Mouse (Mus musculus): Measurements from ENCODE around the gene Tctex1d2. TPM values are rescaled to one million over a fixed set of nuclear protein-coding genes. Genes with fewer than 3 reads are reported as not detected.

Gene Tctex1d2
- total and polyA plus RNA-seq, 3 experiments = 13.0 to 239 (median 23.7) TPM

GRCm38 (mm10) chr16:32469404-32470105 lies 50.1 kb downstream of the Tctex1d2 start:
- peaks cover 9 to 13% of the 10 kb centered on the region in 2 experiments for H3K4me1 ChIP-seq (ENCODE audit: control insufficient read depth in 1 of 2, insufficient read depth in 2 of 2, low read length in 2 of 2)
- peak; percentile 19; the same call in 1 of the 2 replicates for TF ChIP-seq MEF2A (IDR thresholded peaks at IDR 0.05; ENCODE audit: extremely low read depth, insufficient replicate concordance, low read depth, low read length, poor library complexity, severe bottlenecking)
- peak; percentile 76 for TF ChIP-seq TCF12 (IDR thresholded peaks at IDR 0.05; ENCODE audit: low read depth, low read length)
- TF ChIP-seq MAFK (IDR thresholded peaks at IDR 0.05; ENCODE audit: borderline replicate concordance, low read depth, low read length) = no peak
- TF ChIP-seq USF1 (IDR thresholded peaks at IDR 0.05; ENCODE audit: low read depth, low read length) = no peak
- no peak for TF ChIP-seq ZMIZ1 (IDR thresholded peaks at IDR 0.05; ENCODE audit: low read depth, low read length)
- peak; percentile 59 to 85; a peak in 3 of 4 replicates for TF ChIP-seq EP300 (IDR thresholded peaks at IDR 0.05; ENCODE audit: low read depth in 1 of 2, low read length in 2 of 2)
- peak; percentile 13; the same call in 1 of the 2 replicates for TF ChIP-seq TAL1 (IDR thresholded peaks at IDR 0.05; ENCODE audit: low read length)
- TF ChIP-seq ETS1 (IDR thresholded peaks at IDR 0.05; ENCODE audit: low read depth, low read length) = 0 out of 2 replicates have a peak, but pooled peaks have one; percentile 30
- no peak for TF ChIP-seq TBP (IDR thresholded peaks at IDR 0.05; ENCODE audit: low read depth, low read length)
- TF ChIP-seq UBTF (IDR thresholded peaks at IDR 0.05; ENCODE audit: borderline replicate concordance, insufficient read depth, low read depth, low read length) = no peak
- TF ChIP-seq RCOR1 (IDR thresholded peaks at IDR 0.05; ENCODE audit: low read depth, low read length) = peak; percentile 76
- no peak for TF ChIP-seq NRF1 (IDR thresholded peaks at IDR 0.05; ENCODE audit: insufficient read depth, low read depth, low read length, poor library complexity, severe bottlenecking)
- peak; percentile 37; the same call in 1 of the 2 replicates for TF ChIP-seq GATA1 (IDR thresholded peaks at IDR 0.05; ENCODE audit: low read depth, low read length)
- no peak for TF ChIP-seq CHD2 (IDR thresholded peaks at IDR 0.05; ENCODE audit: low read length)
- no peak for TF ChIP-seq POLR2AphosphoS5 (IDR thresholded peaks at IDR 0.05; ENCODE audit: borderline replicate concordance, low read depth, low read length)
- no peaks in the 10 kb centered on the region for H3K9me3 ChIP-seq (replicated peaks; ENCODE audit: insufficient read depth, low read length)
- H3K79me2 ChIP-seq (ENCODE audit: control insufficient read depth, insufficient read depth, low read length, poor library complexity) = no peaks in the 10 kb centered on the region
- H3K4me3 ChIP-seq (ENCODE audit: control insufficient read depth in 1 of 2, insufficient read depth in 1 of 2, low read depth in 2 of 2, low read length in 2 of 2) = no peak overlapping the region
- H3K27ac ChIP-seq (ENCODE audit: control insufficient read depth, low read depth, low read length) = peak overlapping the region; percentile 41; the same call in 1 of the 2 replicates
- no peak overlapping the region for H3K9ac ChIP-seq (ENCODE audit: control insufficient read depth, low read depth, low read length, poor library complexity, severe bottlenecking)
- DNase-seq (ENCODE audit: low read depth, low spot score) = peak; percentile 37
- H3K36me3 ChIP-seq (ENCODE audit: control insufficient read depth in 1 of 2, insufficient read depth in 2 of 2, low read length in 2 of 2) = peaks cover 10 to 17% of the 10 kb centered on the region in 2 experiments
- H3K27me3 ChIP-seq (ENCODE audit: control insufficient read depth in 1 of 2, insufficient read depth in 2 of 2, low read length in 2 of 2) = no peaks in the 10 kb centered on the region

DNA sequence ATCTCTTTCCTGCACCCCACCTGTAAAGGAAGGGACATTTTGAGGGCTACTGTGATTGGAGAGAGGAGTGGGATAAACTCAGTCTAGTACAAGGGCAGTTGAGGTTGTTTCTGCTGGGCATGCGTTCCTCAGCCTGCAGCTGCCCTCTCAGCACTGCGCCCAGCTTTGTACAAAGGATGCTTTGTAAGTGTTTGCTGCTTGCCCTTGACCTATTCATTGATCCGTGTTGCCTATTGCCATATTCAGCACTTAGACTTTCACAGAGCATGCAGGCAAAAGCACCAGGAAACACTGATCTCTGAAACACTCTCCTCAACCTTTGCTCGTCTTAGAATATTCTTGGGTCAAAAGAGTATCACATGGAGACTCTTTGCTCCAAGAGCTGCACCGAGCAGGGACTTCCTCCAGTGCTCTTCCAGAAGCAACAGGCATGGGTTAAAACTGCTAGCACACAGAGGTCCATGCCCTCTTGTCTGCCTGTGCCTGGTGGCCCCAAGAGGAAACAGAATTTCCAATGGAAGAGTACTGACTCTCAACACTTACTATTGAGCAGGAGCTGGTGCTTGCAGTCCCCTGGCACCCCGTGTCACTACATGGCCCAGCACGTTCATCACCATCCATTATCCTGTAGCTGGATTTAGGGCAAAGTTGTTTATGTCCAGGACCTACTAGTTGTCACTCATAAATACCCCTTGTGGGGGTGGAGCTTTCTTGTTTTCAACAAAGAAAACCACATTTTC lies 52.9 kb downstream of the Tctex1d2 start:
- no peak for DNase-seq (ENCODE audit: low read depth, low spot score)
- H3K4me3 ChIP-seq (ENCODE audit: control insufficient read depth in 1 of 2, insufficient read depth in 1 of 2, low read depth in 2 of 2, low read length in 2 of 2) = no peak overlapping the region
- H3K27me3 ChIP-seq (ENCODE audit: control insufficient read depth in 1 of 2, insufficient read depth in 2 of 2, low read length in 2 of 2) = no peaks in the 10 kb centered on the region
- H3K27ac ChIP-seq (ENCODE audit: control insufficient read depth, low read depth, low read length) = no peak overlapping the region
- H3K36me3 ChIP-seq (ENCODE audit: control insufficient read depth in 1 of 2, insufficient read depth in 2 of 2, low read length in 2 of 2) = peaks cover 9 to 17% of the 10 kb centered on the region in 2 experiments
- no peak overlapping the region for H3K9ac ChIP-seq (ENCODE audit: control insufficient read depth, low read depth, low read length, poor library complexity, severe bottlenecking)
- H3K9me3 ChIP-seq (replicated peaks; ENCODE audit: insufficient read depth, low read length) = no peaks in the 10 kb centered on the region
- H3K4me1 ChIP-seq (ENCODE audit: control insufficient read depth in 1 of 2, insufficient read depth in 2 of 2, low read length in 2 of 2) = peaks cover 9 to 13% of the 10 kb centered on the region in 2 experiments
- H3K79me2 ChIP-seq (ENCODE audit: control insufficient read depth, insufficient read depth, low read length, poor library complexity) = no peaks in the 10 kb centered on the region
- TF ChIP-seq TBP (IDR thresholded peaks at IDR 0.05; ENCODE audit: low read depth, low read length) (no peak), GABPA (IDR thresholded peaks at IDR 0.05; ENCODE audit: low read depth, low read length) (no peak), SMC3 (IDR thresholded peaks at IDR 0.05; ENCODE audit: low read depth, low read length) (no peak), ZNF384 (IDR thresholded peaks at IDR 0.05; ENCODE audit: low read depth, low read length) (no peak), POLR2A (IDR thresholded peaks at IDR 0.05; ENCODE audit: control insufficient read depth in 1 of 2, insufficient read depth in 1 of 2, low read depth in 1 of 2, low read length in 2 of 2, poor library complexity in 1 of 2) (no peak), E2F4 (IDR thresholded peaks at IDR 0.05; ENCODE audit: borderline replicate concordance, low read depth, low read length) (no peak), ZKSCAN1 (IDR thresholded peaks at IDR 0.05; ENCODE audit: low read depth, low read length) (no peak), BHLHE40 (IDR thresholded peaks at IDR 0.05; ENCODE audit: borderline replicate concordance, low read depth, low read length) (no peak), TCF12 (IDR thresholded peaks at IDR 0.05; ENCODE audit: low read depth, low read length) (no peak), MEF2A (IDR thresholded peaks at IDR 0.05; ENCODE audit: extremely low read depth, insufficient replicate concordance, low read depth, low read length, poor library complexity, severe bottlenecking) (no peak), USF2 (IDR thresholded peaks at IDR 0.05; ENCODE audit: borderline replicate concordance in 1 of 2, insufficient read depth in 1 of 2, low read depth in 1 of 2, low read length in 2 of 2) (no peak), CTCF (IDR thresholded peaks at IDR 0.05 in 2 of 3, conservative IDR thresholded peaks at IDR 0.05 in 1 of 3; ENCODE audit: control insufficient read depth in 1 of 3, insufficient read depth in 1 of 3, low read depth in 2 of 3, low read length in 3 of 3, poor library complexity in 1 of 3, severe bottlenecking in 1 of 3) (no peak), TAL1 (IDR thresholded peaks at IDR 0.05; ENCODE audit: low read length) (no peak), SIN3A (IDR thresholded peaks at IDR 0.05; ENCODE audit: low read length) (no peak), MYB (IDR thresholded peaks at IDR 0.05; ENCODE audit: low read depth, low read length) (no peak), UBTF (IDR thresholded peaks at IDR 0.05; ENCODE audit: borderline replicate concordance, insufficient read depth, low read depth, low read length) (no peak), ZC3H11A (IDR thresholded peaks at IDR 0.05; ENCODE audit: low read depth, low read length) (no peak)

Data from MEL (cell line).